Mouse (Mus musculus) left cerebral cortex, postnatal 36 days (tissue): ENCODE results near the gene Inpp5a. TPM values are rescaled to one million over a fixed set of nuclear protein-coding genes. Genes with fewer than 3 reads are reported as not detected.

Source experiments
- DNase-seq, 2 experiments: peaks; one replicate each; pipeline ENCODE4 v3.0.0; 2021 to 2022; ENCODE audit warnings: low spot score in 2 of 2, mixed read lengths in 1 of 2
- intact Hi-C: fragments of 180-260 bp; cut with DNase I; formaldehyde crosslinking; loops from one replicate; pipeline ENCODE4 v1.15.1; 2025
- total RNA-seq, 2 experiments: library from RNA; stranded (reverse); gene quantifications; 2 replicates each; pipeline ENCODE4 v1.2.3; 2021

Inpp5a gene
- total RNA-seq, 2 experiments from 2014 or later: 56.5 to 60.1 TPM

DNA sequence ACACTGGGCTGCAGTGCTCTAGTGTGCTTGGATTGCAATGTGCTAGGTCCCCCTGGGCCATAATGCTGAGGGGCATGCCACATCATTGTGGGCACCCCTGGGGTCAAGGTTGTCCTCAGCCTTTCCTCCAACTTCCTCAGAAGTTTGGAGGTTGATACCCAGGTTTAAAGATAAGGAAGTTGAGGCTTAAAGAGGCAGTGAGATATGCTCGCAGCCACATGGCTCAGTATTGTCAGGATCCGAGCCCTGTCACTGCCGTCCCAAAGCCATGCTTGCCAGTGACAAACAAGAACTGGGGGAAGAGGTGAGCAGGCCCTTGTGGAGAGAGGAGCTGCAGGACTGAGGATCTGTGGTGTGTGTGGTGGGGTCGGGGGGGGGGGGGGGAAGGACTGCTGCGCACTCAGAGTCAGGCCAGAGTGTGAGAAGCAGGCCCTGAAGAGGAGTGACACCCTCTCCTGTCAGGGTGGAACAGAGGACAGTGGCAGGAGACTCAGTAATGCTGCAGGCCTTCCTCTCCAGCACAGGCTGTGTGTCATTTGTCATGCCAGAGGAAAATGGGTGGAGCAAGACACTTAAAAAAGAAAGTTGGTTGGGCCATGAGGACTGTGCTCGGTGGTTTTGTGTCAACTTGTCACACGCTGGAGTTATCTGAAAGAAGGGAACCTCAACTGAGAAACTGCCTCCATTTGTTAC lies 77.7 kb downstream of the Inpp5a start:
- intact Hi-C loops: no loop called here

DNA sequence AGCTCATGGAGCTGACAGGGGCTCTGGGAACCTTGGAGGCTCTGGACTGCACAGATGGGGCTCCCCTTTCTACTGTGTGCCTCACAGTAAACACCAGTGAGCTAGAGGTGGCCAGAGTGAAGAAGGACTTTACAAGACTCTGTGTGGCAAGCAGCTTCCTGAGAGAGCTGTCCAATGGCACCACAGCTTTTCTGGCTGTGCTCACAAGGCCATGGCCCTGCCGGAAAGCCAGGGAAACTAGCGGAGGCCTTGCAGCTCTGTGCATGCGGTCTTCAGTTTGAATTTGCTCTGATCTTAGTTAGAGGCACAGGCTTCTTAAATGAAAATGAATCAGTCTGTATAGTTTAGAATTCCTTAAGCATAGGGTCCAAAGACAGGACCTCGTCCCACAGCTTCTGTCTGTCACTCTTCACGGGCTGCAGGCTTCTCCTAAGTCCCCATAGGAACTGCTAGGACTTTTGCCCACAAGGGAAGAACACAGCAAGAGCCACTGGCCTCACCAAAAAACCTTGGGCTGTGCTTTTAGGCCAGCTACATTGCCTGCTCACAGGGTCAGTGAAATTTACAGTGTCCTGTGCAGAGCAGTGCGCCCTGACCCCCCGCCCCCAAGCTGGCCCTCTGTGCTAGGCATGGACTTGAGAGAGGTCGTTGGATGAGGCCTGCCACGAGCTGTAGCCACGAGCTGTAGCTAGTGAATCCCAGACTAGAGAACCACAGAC lies 78.4 kb downstream of the Inpp5a start:
- DNase-seq: no peak
- intact Hi-C loops: no loop called here

More for the DNA sequence above, 77.7 kb downstream of the Inpp5a start:
- DNase-seq: no peak

DNA sequence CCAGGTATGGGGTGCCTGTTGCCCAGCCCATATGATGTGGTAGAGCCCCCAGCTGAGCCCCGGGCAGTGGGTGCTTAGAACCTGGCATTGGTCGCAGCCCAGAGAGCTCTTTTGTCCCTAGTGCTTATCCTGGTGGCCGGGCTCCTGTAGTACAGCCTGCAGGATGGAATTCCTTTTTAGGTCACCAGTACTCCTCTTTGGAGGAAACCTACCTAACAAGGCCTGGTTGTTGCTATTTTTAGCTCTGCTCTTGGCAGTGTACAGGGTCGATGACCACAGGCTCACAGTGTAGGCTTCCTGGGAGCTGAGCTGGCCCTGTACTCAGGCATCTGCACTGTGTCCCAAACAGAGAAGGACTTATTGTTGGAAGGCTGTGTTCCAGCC lies 79.0 kb downstream of the Inpp5a start:
- no peak for DNase-seq
- intact Hi-C loops: no loop called here

DNA sequence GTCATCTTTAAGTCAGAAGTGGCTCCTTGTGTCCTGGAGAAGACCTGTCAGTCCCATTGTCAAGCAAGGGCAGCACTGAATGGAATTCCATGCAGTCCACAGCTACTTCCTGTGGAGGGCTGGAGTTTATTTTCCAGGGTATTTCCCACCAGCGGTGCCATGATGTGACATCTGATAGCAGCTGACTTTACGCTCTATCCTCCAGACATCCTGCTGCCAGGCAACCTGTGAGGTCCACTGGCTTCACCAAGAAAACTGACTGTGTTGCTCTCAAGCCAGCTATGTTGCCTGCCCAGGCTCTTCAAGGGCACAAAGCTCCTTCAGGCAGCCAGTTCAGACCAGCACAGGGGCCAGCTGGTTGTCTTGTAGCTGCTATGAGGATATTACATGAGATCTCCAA lies 79.5 kb downstream of the Inpp5a start:
- intact Hi-C loops: no loop called here
- no peak for DNase-seq

DNA sequence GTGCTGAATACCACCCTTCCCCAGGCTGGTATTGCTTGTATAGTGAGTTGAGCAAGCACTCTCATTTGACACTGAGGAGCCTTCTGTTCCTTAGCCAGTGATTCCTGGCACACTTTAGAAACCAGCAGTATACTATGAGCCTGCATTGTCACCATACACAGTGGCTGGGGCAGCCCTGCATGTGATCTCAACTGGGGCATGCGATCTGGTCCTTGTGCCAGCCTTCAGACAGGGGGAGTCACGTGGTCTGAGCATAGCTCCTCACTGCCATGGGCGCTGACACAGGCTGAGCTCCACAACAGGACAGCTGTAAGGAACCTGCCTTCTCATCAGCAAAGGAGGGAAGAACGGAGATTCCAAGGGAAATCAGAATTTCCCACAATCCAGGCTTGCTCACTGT lies 80.5 kb downstream of the Inpp5a start:
- intact Hi-C loops: no loop called here

DNA sequence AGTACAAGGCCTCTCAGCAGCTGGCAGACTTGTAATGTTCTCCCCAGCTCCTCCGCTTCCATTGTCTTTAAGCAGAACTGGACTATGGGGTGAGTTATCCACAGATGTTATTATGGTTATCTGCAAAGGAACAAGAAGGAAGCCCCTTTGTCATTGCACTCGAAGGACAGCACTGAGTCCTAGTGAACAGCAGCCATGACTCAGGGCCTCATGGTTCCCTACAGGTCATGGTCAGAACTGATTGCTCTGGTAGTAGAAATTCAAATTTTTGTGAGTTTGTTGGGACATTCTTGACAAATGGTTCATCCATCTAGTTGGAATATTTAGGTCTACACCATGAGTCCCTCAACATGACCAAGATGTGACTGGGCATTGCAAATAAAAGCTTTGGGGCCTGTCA lies 81.6 kb downstream of the Inpp5a start:
- intact Hi-C loops: no loop called here
- no peak for DNase-seq

More for the DNA sequence above, 80.5 kb downstream of the Inpp5a start:
- no peak for DNase-seq

DNA sequence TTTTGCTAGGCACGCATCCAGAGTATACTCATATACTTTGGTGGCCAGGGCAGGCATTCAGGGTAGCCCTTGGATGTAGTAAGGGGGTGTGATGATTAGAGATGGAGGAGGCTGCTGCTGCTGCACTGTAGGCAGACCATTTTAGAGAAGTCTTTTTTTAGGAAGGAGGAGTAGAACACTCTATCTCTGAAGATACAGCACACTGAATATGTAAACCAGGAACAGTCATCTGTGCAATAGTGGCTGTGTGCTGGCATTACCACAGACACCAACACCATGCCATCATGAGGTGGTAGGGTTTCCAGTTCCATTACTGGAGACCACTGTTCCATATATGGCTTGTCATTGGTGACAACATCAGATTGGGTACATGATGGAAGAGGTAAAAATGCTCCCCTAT lies 83.1 kb downstream of the Inpp5a start:
- peak in 1 of 2 experiments; percentile 17 for DNase-seq
- intact Hi-C loops: loop anchor here (2.0 kb wide), 2 partner anchors 81 to 237 kb away; no protein-coding TSS in a partner anchor

DNA sequence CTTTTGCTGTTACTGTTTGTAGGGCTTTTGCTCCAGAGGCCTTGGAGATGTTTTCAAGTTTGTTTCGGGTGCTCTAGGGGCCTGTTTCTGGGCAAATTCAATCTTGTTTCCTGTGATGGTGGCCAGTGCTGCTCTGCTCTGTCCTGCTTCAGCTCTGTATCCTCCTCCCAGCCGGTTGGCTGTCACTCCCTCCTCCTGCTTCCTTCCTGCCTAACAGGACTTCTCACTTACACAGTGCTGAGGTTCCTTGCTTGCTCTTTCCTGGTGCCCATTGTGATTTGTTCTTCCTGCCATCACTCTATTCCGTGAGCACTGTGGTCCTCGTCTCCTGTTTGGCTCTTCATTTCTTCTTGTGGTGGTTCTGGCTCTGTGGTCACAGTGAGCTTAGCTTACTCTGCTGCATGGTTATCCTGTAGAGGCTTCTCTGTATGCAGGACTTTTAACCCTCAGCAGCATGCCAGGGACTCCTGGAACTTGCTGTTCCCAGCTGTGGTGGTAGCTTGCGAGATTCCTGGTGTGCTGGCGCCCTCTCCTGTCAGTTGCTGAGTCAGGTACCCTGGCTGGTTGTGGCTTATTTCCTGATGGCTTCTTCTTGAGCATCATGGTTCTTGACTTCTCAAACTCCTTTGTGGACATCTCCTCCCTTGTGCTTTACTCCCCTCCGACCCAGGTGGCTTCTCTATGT lies 84.1 kb downstream of the Inpp5a start:
- peak; percentile 73 to 81 for DNase-seq
- intact Hi-C loops: loop anchor here (1.0 to 2.0 kb wide), 3 partner anchors 82 to 238 kb away; no protein-coding TSS in a partner anchor

DNA sequence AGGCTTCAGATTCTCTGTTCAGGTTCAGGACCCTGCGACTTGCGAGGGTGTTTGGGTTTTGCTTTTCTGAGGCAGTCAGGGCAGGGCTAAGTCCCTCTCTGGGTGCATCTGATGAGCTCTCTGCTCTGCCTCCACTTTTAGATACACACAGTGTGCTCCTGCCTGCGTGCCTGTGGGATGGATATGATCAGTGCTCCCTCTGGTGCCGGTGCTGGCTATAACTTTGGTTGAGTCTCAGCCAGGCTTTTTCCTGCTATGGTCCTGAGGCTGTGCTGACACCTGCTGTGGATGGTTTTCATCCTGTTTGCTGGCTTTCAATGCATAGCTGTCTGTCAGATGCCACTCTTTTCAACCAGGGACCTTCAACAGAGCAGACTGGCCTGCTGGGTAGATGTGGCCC lies 87.0 kb downstream of the Inpp5a start:
- no peak for DNase-seq
- intact Hi-C loops: no loop called here

DNA sequence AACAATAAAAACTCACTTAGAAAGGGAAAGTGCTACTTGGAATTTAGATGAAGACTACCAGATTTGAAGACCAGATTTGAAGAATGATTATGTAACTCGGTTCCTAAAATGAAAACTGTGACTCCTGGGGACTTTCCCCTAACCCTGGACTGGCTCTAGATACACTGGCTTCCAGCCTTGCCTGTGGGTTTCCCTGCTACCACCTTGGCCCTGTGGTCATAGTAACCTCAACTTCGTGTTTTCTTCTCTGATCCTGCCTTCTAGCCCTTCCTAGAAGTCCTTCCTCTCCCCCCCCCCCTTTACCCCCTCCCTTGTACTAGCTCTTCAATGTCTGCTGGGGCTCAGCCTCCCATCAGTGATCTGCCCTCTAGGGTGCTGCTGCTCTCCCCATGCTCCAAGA lies 87.8 kb downstream of the Inpp5a start:
- intact Hi-C loops: no loop called here
- no peak for DNase-seq

DNA sequence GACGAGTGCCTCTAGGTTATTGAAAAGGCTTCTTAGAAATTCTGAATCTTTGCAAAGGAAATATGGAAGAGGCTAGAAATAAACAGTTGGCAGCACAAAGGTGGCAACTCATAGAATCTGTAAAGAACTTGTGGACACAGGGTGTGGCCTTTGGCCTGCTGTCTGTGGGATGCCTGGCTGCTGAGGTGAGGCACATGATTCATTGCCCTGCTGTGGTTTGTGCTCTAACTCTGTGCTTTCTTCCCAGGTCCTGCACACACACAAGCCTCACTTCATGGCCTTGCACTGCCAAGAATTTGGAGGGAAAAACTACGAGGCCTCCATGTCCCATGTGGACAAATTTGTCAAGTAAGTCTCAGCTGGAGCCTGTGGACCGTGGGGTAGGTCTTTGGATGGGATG lies 88.8 kb downstream of the Inpp5a start:
- no peak for DNase-seq
- intact Hi-C loops: no loop called here

DNA sequence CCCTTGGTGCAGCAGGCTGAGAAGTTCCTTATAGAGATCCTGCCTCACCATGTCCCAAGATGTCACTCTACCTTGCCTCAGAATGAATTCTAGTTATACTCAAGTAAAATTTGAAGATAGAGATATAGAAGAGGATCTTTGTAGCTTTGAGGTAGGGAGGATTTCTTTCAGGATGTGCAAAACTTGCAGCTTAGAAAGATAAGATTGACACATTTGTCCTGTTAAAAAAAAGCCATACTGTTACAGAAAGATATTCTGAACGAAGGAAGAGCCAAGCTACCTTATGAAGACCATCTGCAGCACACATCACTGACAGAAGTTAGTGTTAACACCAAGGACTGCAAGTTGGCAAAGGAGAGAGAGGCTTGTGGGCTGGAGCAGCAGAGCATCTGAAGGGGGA lies 90.2 kb downstream of the Inpp5a start:
- intact Hi-C loops: no loop called here
- DNase-seq: no peak

DNA sequence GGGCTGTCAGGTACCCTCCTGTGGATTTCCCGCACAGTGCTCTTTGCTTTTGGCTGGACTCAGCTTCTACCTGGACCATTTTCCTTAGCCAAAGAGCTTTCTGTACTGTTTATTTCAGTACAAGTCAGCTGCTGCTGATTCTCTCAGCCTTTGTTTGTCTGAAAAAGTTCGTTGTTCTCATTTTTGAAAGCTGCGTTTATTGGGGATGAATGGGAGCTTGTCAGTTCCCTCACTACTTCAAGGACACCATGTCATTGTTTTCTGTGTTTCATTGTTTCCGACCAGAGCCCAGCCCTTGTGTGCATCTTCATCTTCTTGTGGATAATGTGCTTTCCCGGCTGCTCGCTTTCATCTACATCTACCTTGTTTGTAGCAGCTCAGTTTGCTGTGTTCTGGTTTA lies 90.7 kb downstream of the Inpp5a start:
- no peak for DNase-seq
- intact Hi-C loops: no loop called here

DNA sequence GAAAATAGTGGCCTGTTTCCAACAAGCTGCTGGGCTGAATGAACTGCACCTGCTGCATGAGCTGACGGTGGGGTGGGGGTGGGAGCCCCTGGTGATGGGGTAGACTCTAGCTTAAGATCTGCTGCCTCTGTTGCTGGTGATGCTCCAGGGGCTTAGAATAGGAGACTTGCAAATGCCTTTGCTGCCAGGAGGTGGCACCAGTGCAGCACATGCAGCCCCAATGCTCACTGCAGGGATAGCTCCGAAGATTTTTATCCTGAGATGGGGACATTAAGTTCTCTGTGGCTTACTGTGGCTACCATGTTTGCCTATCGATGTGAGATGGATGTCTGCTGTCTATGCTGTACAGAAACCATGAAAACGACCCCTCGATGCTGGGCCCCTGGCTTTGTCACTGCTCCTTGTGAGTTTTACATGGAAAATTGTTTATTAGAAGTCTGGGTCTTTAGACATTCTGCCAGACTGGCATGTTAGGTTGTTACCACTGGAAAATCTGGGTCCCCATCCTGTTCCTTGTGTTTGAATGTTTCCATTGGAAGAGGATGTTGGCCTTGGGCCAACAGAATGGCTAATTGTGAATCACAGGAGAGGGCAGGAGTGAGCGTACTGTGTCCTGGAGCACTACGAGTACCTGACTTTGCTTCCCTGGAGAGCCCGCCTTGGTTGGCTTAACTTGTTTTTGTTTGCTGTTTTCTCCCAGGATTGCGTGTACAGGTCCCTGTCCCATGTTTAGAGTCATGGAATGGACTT lies 95.5 kb downstream of the Inpp5a start:
- DNase-seq: peak; percentile 49 to 63
- intact Hi-C loops: no loop called here

DNA sequence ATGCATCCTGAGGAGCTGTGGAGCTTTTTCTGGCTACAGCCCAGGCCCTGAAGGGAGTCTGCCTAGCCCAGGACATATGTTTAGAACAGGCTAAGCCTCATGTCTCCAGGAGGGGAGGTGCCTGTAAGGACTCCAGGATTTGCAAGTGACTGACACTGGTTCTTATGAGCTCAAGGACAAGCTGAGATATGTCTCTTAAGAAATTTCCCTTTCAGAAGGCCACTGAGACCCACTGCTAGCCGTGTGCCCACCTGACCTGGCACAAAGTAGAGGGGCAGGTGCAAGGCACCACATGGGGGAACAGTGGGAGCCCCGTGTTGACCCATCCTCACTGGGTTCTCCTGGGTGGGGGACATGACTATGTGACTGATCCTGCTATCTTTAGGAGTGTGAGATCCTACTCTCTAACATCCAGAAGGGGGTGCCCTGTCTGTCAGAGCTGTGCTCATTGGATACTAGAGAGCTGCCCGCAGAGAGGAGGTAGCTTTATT lies 100.9 kb downstream of the Inpp5a start:
- no peak for DNase-seq
- intact Hi-C loops: loop anchor here (5.0 kb wide), 1 partner anchor 93 kb away; the partner anchor contains the start of gene Nkx6-2

DNA sequence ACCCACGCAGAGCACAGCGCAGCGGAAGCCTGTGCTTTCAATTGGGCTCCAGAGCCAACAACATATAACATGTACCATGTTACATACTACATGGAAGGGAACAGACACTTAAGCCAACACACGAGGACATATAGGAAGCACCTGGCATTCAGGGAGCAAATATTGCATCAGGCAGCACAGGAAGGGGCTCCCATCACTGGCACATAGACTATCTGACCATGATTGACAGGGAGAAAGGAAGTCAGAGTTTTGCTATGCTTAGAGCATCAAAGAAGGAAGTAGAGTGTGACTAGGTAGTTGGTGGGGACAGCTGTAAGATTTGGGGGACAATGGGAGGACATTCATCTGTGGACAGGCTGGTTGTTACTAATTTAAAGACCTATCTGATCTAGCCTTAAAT lies 103.4 kb downstream of the Inpp5a start:
- intact Hi-C loops: no loop called here
- DNase-seq: no peak

DNA sequence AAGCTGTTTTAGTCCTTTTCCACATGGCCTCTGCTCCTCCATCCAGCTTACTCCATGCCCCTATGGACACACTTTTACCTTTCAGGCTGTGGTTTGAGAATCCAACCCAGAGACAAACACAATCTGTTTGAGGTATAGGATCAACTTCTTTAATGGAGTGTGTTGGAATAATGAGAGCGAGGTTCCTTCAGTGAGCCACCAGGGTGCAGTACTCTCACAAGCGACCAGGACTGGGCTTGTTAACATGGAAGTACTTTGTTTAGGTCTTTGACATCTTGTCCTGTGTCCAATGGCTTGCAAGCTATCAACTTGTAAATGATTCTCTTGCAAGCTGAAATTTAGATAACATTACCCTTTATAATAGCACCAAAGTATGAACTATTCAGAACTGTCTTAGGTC lies 104.0 kb downstream of the Inpp5a start:
- DNase-seq: no peak
- intact Hi-C loops: no loop called here

DNA sequence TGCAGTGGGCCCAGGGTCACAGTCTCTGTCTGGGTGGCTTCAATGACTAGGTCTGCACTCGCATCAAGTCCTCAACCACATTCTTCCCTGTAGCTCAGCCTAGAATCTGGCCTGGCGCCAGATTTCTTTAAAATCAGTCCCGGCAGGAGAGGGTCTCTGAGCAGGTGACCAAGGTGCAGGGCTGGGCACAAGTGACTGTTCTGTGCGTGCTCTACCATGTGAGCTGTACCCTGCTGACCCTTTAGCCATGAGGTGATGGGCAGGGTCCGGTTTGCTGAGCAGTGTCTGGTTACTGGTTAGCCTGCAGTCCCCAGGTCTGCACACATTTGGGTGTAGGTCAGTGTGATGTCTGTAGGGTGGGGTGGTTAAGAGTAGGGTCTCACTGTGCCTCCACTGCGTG lies 106.9 kb downstream of the Inpp5a start:
- DNase-seq: no peak
- intact Hi-C loops: no loop called here

DNA sequence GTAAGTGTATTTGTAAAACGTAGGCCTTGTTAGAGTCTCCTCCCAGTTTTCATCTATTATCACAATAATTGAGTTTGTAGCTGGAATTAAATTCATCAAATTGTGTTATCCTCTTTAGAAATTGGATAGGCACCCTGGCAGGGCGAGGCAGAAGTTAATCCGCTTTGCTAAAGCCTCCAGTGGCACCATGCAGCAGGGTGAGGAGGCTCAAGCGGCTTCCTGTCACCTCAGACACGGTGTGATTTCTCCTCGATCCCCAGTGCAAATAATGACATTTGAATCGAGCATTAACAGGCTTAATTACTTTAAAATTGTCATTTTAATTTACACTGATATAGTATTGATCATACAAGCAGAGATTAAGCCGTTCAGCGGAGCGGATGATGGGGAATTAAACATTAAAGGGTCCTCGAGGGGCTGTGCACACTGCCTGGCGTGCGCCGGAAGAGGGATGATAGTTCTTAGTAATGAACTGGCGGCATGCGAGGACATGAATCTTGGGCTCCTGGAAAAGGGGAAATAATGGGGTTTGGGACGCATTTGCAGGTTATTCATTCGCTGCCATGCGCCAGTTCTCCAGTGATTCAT lies 109.2 kb downstream of the Inpp5a start:
- intact Hi-C loops: no loop called here
- no peak for DNase-seq
